Mouse (Mus musculus) kidney, postnatal 0 days (tissue): ENCODE measurements at regions not wholly inside any gene's neighbourhood (a gene's known extent, or its start where the extent isn't known, plus 50 kb on each side); places are given as distances from the start of the nearest gene placed in this dataset.

Experiments used
- ATAC-seq: fragments of 200-750 bp; cut with Nextera tagmentation; replicated peaks from 2 replicates; pipeline ENCODE4 v1.8.0; 2017; ENCODE audit warnings: low read depth, moderate number of reproducible peaks, moderate TSS enrichment, moderate library complexity; ENCODE audit not compliant: low FRiP score
- DNase-seq: peaks from one replicate; pipeline ENCODE4 v3.0.0-alpha.2; 2016; ENCODE audit warnings: low spot score
- H3K27ac ChIP-seq: fragments of 300-500 bp; sonication (generic); 2 replicates; pipeline ENCODE4 v1.5.1; 2014; ENCODE audit warnings: mild to moderate bottlenecking
- H3K27me3 ChIP-seq: fragments of 300-500 bp; sonication (generic); 2 replicates; pipeline ENCODE4 v1.6.1; 2014; ENCODE audit warnings: low read length, mixed read lengths; ENCODE audit not compliant: insufficient read depth
- H3K36me3 ChIP-seq: fragments of 300-500 bp; sonication (generic); 2 replicates; pipeline ENCODE4 v1.6.1; 2014; ENCODE audit warnings: low read length, mixed read lengths; ENCODE audit not compliant: insufficient read depth
- H3K4me1 ChIP-seq: fragments of 300-500 bp; sonication (generic); replicated peaks from 2 replicates; pipeline ENCODE4 v1.6.1; 2014; ENCODE audit warnings: antibody characterized with exemption, low read length, mixed read lengths; ENCODE audit not compliant: insufficient read depth
- H3K4me2 ChIP-seq: fragments of 300-500 bp; sonication (generic); 2 replicates; pipeline ENCODE4 v1.6.1; 2014; ENCODE audit warnings: mild to moderate bottlenecking, low read length, moderate library complexity, mixed read lengths
- H3K4me3 ChIP-seq: fragments of 300-500 bp; sonication (generic); replicated peaks from 2 replicates; pipeline ENCODE4 v1.5.1; 2014; ENCODE audit warnings: low read depth, low read length
- H3K9ac ChIP-seq: fragments of 300-500 bp; sonication (generic); 2 replicates; pipeline ENCODE4 v1.6.1; 2014; ENCODE audit warnings: low read depth, low read length
- H3K9me3 ChIP-seq: fragments of 300-500 bp; sonication (generic); replicated peaks from 2 replicates; pipeline ENCODE4 v1.6.1; 2016; ENCODE audit warnings: low read length, inconsistent platforms, mixed read lengths
- CTCF ChIP-seq: IDR thresholded peaks from 2 replicates; pipeline ENCODE4 v1.5.1; 2016; ENCODE audit warnings: antibody characterized with exemption, low read depth, mild to moderate bottlenecking, moderate library complexity
- WGBS: fragments of 180-500 bp; shearing (Covaris S2); extraction: QIAGEN DNeasy Blood & Tissue Kit; methylation state at CpG from one replicate; pipeline ENCODE4 v1.1.7; 2014; 5-methylcytosine and 5-hydroxymethylcytosine counted together

DNA sequence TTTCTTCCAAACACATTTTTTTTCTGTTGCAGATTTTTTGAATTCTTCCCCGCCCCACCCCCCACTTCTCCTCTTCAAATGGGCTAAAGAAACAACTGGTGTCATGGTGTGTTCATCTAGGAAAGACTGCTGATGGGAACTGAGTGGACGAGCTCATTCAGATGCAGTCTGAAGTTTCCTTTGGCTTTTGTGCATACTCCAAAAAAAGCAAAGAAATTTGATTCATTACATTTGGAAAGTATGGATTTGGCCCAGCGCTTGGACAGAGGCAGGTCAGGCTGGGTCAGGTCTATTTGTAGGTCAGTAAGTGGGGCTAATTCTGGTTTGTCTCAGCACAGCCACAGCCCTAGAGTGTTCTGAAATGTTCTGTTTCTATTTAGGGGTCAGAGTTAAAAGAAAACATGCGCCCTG is 477.9 kb upstream of the Nox3 start:
- H3K27ac ChIP-seq = 0 out of 2 replicates have a peak overlapping the region, but pooled peaks have one; percentile 9
- H3K4me3 ChIP-seq = no peak overlapping the region
- H3K9ac ChIP-seq = no peak overlapping the region
- peak; percentile 95 for DNase-seq
- no peaks in the 10 kb centered on the region for H3K27me3 ChIP-seq
- H3K36me3 ChIP-seq = no peaks in the 10 kb centered on the region
- WGBS = 56% methylated on average over 4 of the region's 4 CpGs
- H3K4me1 ChIP-seq = peaks cover 9% of the 10 kb centered on the region; the same call in 1 of the 2 replicates
- ATAC-seq = peak; percentile 65; the same call in 1 of the 2 replicates
- TF ChIP-seq CTCF = no peak
- H3K4me2 ChIP-seq = no peak overlapping the region
- H3K9me3 ChIP-seq = no peaks in the 10 kb centered on the region

- DNase-seq (no peak), ATAC-seq (no peak)
- no peaks in the 10 kb centered on the region for H3K36me3 ChIP-seq
- H3K27ac ChIP-seq = no peak overlapping the region
- H3K9ac ChIP-seq = no peak overlapping the region
- no peaks in the 10 kb centered on the region for H3K9me3 ChIP-seq
- H3K27me3 ChIP-seq = no peaks in the 10 kb centered on the region
- H3K4me2 ChIP-seq = no peak overlapping the region
- TF ChIP-seq CTCF = no peak
- 74% methylated on average over 9 of the region's 9 CpGs for WGBS
- H3K4me3 ChIP-seq = no peak overlapping the region
- H3K4me1 ChIP-seq = peaks cover 9% of the 10 kb centered on the region; the same call in 1 of the 2 replicates
Measured at GRCm38 (mm10) chr17:4175006-4175405, 478.9 kb upstream of the Nox3 start.

DNA sequence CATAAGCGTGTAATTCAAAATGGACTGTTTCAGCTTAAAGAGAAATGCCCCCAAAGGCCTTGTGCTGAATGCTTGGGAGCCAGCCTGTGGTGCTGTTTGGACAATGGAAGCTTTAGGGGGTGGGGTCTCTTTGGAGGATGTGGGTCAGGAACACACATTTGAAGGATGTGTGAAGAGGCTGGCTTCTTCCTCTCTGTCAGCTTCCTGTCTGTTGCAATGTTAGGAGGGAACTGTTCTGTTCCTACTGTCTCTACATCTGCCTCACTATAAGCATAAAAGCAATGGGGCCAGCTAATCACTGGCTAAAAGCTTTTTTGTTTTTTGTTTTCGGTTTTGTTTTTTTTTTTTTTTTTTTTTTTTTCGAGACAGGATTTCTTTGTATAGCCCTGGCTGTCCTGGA is 480.5 kb upstream of the Nox3 start:
- Histone ChIP-seq H3K4me2 (no peak overlapping the region), H3K9me3 (no peaks in the 10 kb centered on the region), H3K9ac (no peak overlapping the region), H3K4me1 (peaks cover 9% of the 10 kb centered on the region; the same call in 1 of the 2 replicates), H3K4me3 (no peak overlapping the region), H3K27me3 (no peaks in the 10 kb centered on the region), H3K36me3 (no peaks in the 10 kb centered on the region), H3K27ac (no peak overlapping the region)
- no peak for ATAC-seq
- no peak for DNase-seq
- 72% methylated on average over 3 of the region's 3 CpGs for WGBS
- TF ChIP-seq CTCF = no peak

DNA sequence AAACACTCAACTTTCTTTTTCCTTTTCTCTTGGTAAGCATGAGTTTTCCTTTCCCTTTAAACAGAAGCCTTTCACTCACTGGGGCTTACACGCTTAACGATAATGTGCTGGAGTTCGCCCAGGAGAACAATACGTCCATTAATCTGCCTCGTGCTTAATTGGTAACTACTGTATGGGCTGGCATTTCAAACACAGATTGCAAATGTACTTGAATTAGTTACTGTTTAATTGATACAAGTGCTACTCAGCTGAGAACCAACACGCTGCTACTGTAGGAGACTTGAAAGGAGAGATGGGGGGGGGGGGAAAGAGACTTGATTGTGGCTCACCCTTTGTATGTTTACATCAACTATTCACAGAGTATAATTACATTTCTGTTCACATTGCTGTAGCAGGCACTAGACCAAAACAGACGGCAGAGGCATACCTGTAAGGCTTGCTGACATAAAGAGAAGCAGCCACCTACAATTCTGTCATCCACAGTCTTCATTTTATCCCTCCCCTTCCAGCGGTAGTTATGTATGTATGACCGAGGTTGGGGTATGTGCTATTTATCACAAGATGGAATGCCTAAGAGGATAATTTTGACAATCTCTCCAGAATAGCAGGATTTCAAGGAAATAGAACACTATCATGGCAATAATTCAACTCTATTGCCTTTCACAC is 481.6 kb upstream of the Nox3 start:
- no peaks in the 10 kb centered on the region for H3K27me3 ChIP-seq
- H3K4me2 ChIP-seq = 0 out of 2 replicates have a peak overlapping the region, but pooled peaks have one; percentile 13
- DNase-seq = peak; percentile 68
- WGBS = 24% methylated on average over 9 of the region's 9 CpGs
- H3K4me3 ChIP-seq = no peak overlapping the region
- ATAC-seq = 0 out of 2 replicates have a peak, but pooled peaks have one; percentile 17
- H3K4me1 ChIP-seq = peaks cover 9% of the 10 kb centered on the region; the same call in 1 of the 2 replicates
- no peak for TF ChIP-seq CTCF
- H3K9ac ChIP-seq = no peak overlapping the region
- peak overlapping the region; percentile 60 for H3K27ac ChIP-seq
- no peaks in the 10 kb centered on the region for H3K9me3 ChIP-seq
- H3K36me3 ChIP-seq = no peaks in the 10 kb centered on the region

GRCm38 (mm10) chr17:4179271-4179670 is 483.2 kb upstream of the Nox3 start:
- ATAC-seq (no peak), DNase-seq (no peak)
- no peak for TF ChIP-seq CTCF
- H3K27ac ChIP-seq = no peak overlapping the region
- H3K9ac ChIP-seq = no peak overlapping the region
- H3K27me3 ChIP-seq = no peaks in the 10 kb centered on the region
- H3K36me3 ChIP-seq = no peaks in the 10 kb centered on the region
- 49% methylated on average over 1 of the region's 1 CpGs for WGBS
- H3K4me2 ChIP-seq = no peak overlapping the region
- no peaks in the 10 kb centered on the region for H3K9me3 ChIP-seq
- no peak overlapping the region for H3K4me3 ChIP-seq
- peaks cover 9% of the 10 kb centered on the region; the same call in 1 of the 2 replicates for H3K4me1 ChIP-seq

DNA sequence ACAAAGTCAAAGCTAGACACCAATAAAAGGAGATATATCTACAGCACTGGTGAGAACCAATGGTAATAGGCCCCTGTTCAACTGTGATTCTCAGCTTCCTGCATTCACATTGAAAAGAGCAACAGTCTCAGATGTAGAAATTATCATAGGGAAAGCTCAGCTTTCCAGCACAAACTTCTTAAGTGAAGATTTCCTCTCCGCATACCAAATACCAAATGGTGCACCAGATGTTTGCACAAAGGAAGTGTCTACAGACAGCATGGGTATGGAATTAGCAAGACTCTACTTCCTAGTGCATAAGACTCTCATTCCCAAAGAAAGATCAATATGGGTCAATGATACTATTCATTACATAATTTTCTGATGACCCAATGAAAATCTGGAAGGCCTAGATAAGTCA is 486.0 kb upstream of the Nox3 start:
- Histone ChIP-seq H3K9ac (no peak overlapping the region), H3K4me3 (no peak overlapping the region), H3K4me1 (peaks cover 9% of the 10 kb centered on the region; the same call in 1 of the 2 replicates), H3K4me2 (no peak overlapping the region), H3K27ac (no peak overlapping the region), H3K36me3 (no peaks in the 10 kb centered on the region), H3K27me3 (no peaks in the 10 kb centered on the region), H3K9me3 (no peaks in the 10 kb centered on the region)
- DNase-seq = no peak
- ATAC-seq = no peak
- no peak for TF ChIP-seq CTCF
- WGBS = 94% methylated on average over 1 of the region's 1 CpGs
